Mouse (Mus musculus) liver, embryonic 15.5 days (tissue): Measurements from ENCODE around the gene Grrp1. TPM values are rescaled to one million over a fixed set of nuclear protein-coding genes. Genes with fewer than 3 reads are reported as not detected.
"Not testable (repeated sequence)": the region's sequence is repeated elsewhere in the genome, so short reads cannot be mapped to it uniquely, and the experiment has no call there.

Experiments used
- ATAC-seq: fragments of 200-750 bp; cut with Nextera tagmentation; 2 replicates; pipeline ENCODE4 v1.8.0; 2017; ENCODE audit warnings: moderate number of reproducible peaks, mild to moderate bottlenecking, moderate library complexity; ENCODE audit not compliant: insufficient read depth
- H3K27ac ChIP-seq: fragments of 300-500 bp; sonication (generic); replicated peaks from 2 replicates; pipeline ENCODE4 v1.5.1; 2015; ENCODE audit warnings: mild to moderate bottlenecking, inconsistent platforms
- H3K27me3 ChIP-seq: fragments of 300-500 bp; sonication (generic); 2 replicates; pipeline ENCODE4 v1.6.1; 2015; ENCODE audit warnings: mild to moderate bottlenecking, inconsistent platforms
- H3K36me3 ChIP-seq: fragments of 300-500 bp; sonication (generic); replicated peaks from 2 replicates; pipeline ENCODE4 v1.6.1; 2015; ENCODE audit warnings: moderate library complexity, mild to moderate bottlenecking, inconsistent platforms
- H3K4me1 ChIP-seq: fragments of 300-500 bp; sonication (generic); replicated peaks from 2 replicates; pipeline ENCODE4 v1.6.1; 2015; ENCODE audit warnings: inconsistent platforms
- H3K4me2 ChIP-seq: fragments of 300-500 bp; sonication (generic); 2 replicates; pipeline ENCODE4 v1.6.1; 2015; ENCODE audit warnings: moderate library complexity, mild to moderate bottlenecking, inconsistent platforms
- H3K4me3 ChIP-seq: fragments of 300-500 bp; sonication (generic); replicated peaks from 2 replicates; pipeline ENCODE4 v1.5.1; 2015; ENCODE audit warnings: mild to moderate bottlenecking, inconsistent platforms
- H3K9ac ChIP-seq: fragments of 300-500 bp; sonication (generic); 2 replicates; pipeline ENCODE4 v1.6.1; 2015; ENCODE audit warnings: moderate library complexity, mild to moderate bottlenecking, inconsistent platforms
- H3K9me3 ChIP-seq: fragments of 300-500 bp; sonication (generic); replicated peaks from 2 replicates; pipeline ENCODE4 v1.6.1; 2016; ENCODE audit warnings: inconsistent platforms
- WGBS: fragments of 180-500 bp; shearing (Covaris S2); methylation state at CpG from one replicate; pipeline ENCODE4 v1.1.7; 2015; ENCODE audit warnings: mixed read lengths; ENCODE audit not compliant: insufficient replicate concordance; 5-methylcytosine and 5-hydroxymethylcytosine counted together
- polyA plus RNA-seq: library from polyadenylated mRNA; unstranded; fragments of >200 nt; fragmentation: Nextera tagmentation; extraction: Ambion mirVana; gene quantifications from 2 replicates; pipeline ENCODE4 v1.2.1, GENCODE M21; 2015

Gene Grrp1
- polyA plus RNA-seq: 0.46 and 1.0 TPM in 2 replicates

DNA sequence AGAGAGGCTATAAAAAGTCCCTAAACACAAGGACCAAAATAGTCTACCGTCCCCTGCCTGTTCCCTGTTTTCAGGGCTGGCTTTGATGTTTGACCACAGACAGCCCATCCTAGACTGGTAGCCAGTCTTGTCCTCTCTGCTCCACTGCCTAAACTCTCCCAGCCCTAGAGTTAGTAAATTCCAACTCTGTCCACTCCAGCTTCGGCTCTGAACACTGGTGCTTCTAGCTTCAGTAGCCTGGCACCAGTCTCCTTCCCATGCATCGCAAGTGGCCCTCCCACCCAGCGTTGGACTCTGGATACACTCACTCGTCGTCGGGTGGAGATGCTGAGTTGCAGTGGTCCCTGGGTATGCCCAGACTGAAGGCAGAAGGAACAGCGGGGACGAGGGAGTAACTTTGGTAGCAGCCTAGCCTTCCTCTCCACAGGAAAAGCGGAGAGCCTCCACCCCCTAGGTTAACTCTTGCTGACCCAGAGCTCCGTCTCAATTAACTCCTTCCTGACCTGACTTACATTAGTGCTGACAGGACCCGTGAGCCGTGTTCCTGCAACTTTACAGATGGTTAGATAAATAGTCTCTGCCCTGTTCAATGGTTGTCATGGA, at the start of gene Grrp1:
TSS of gene Grrp1 (minus strand) at position 385 of the 603 bp plus-strand sequence.
- Histone ChIP-seq H3K4me1 (peaks cover 48% of the 10 kb centered on the region), H3K27ac (no peak within 1 kb of the TSS), H3K9me3 (no peaks in the 10 kb centered on the region), H3K36me3 (no peaks in the 10 kb centered on the region), H3K4me2 (peak within 1 kb of the TSS; percentile 67), H3K9ac (no peak within 1 kb of the TSS), H3K4me3 (peak within 1 kb of the TSS; percentile 22), H3K27me3 (peaks cover 88% of the 10 kb centered on the region)
- no peak for ATAC-seq
- WGBS: 4% methylated on average over 13 of the region's 13 CpGs

DNA sequence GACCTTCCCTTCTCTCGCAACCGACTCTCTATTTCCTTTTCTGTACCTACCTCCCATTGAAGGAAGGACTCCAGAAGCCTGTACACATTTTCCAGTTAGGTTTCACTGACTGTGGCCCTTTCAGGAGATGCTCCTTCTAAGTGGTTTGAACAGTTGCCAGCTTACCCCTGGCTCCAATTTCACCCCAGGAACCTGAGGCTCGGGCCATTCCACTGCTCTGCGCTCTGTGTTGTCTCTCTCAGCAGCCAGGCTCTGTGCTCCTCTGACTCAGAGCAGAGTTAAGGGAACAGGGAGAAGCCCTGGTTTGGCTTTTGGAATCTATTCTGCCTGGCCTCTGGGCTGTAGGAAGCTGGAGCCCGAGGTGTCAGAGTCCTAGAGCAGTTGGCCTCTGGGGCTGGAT, 48.2 kb upstream of the Grrp1 start:
- no peak for ATAC-seq
- no peak overlapping the region for H3K4me3 ChIP-seq
- 70% methylated on average over 5 of the region's 5 CpGs for WGBS

DNA sequence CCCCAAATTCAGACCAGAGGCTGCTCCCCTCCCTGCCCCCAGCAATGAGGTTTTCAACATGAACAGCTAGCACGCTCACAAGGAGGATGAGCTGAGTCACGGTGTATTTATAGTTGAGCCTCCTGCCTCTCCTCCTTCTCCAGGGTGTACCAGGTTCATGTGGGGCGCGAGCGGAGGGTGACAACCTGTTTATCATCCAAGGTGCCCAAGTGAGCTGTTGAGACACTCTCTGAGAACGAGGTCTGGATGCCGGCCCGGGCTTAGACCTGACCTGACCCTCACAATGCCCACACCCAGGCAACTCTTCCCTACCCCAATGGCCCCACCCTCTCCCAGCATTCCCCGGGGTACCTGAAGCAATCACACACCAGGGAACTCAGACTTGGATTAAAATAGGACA, 46.4 kb upstream of the Grrp1 start:
- WGBS: 61% methylated on average over 9 of the region's 9 CpGs

More for the DNA sequence above, 48.2 kb upstream of the Grrp1 start:
- Histone ChIP-seq H3K4me1 (no peaks in the 10 kb centered on the region), H3K27ac (no peak overlapping the region), H3K9ac (no peak overlapping the region), H3K27me3 (no peaks in the 10 kb centered on the region), H3K9me3 (no peaks in the 10 kb centered on the region), H3K36me3 (no peaks in the 10 kb centered on the region), H3K4me2 (no peak overlapping the region)

DNA sequence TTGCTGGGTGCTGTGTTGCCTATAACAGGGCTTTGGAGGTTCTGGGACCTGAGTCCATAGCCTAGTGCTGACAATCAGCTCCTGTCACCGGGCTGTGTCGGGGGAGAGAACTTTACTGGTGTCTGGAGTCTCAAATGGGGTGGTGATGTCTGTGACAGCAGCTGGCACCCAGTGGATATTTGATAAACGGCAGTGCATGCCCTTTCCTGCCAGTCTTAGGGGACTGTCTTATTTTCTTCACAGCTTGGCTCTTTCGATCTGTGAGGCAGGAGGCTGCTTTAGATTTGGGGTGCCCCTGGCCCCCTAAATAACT, 45.5 kb upstream of the Grrp1 start:
- no peak overlapping the region for H3K9ac ChIP-seq
- 38% methylated on average over 4 of the region's 4 CpGs for WGBS
- H3K27ac ChIP-seq: no peak overlapping the region
- no peak overlapping the region for H3K4me2 ChIP-seq
- H3K27me3 ChIP-seq: peaks cover 8% of the 10 kb centered on the region
- no peak for ATAC-seq
- no peak overlapping the region for H3K4me3 ChIP-seq
- no peaks in the 10 kb centered on the region for H3K36me3 ChIP-seq
- H3K4me1 ChIP-seq: no peaks in the 10 kb centered on the region
- H3K9me3 ChIP-seq: 0 out of 2 replicates have a peak, but pooled peaks cover 2% of the 10 kb centered on the region

More for the DNA sequence above, 46.4 kb upstream of the Grrp1 start:
- Histone ChIP-seq H3K4me1 (no peaks in the 10 kb centered on the region), H3K36me3 (no peaks in the 10 kb centered on the region), H3K9me3 (0 out of 2 replicates have a peak, but pooled peaks cover 2% of the 10 kb centered on the region), H3K27me3 (peaks cover 3% of the 10 kb centered on the region), H3K4me2 (no peak overlapping the region), H3K4me3 (no peak overlapping the region), H3K9ac (no peak overlapping the region), H3K27ac (no peak overlapping the region)
- no peak for ATAC-seq

DNA sequence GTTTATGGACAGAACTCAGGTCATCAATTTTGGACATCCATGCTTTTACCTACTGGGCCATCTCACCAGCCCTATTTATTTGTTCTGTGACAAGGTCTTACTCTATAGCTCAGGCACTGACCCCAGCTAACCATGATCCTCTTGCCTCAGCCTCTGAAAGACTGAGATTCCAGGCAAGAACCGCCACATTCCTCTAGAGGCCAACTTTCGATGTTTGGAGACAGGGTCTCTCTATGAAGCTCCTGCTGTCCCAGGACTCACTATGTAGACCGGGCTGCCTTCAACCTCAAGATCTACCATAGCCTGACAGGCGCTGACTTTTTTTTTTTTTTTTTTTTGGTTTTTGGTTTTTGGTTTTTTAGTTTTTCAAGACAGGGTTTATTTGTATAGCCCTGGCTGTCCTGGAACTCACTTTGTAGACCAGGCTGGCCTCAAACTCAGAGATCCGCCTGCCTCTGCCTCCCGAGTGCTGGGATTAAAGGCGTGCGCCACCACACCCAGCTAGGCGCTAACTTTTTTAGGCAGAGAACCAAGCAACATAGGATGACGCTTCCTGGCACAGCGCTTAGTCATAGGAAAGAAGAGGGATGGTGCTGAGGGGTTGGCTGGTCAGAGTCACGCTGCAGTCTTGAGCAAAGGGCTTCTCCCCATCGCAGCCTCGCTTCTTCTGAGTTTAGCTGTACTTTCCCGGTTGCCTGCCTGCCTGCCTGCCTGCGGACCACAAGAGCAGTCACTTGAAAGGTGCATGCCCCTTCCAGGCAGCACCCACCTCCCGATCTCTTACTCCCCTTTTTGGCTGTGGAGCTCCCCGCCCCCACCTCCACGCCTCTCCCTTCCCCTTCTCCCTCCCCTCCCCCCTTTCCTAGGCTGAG, 45.0 kb upstream of the Grrp1 start:
- WGBS: 56% methylated on average over 19 of the region's 19 CpGs
- ATAC-seq: no peak
- no peaks in the 10 kb centered on the region for H3K4me1 ChIP-seq
- no peak overlapping the region for H3K27ac ChIP-seq
- H3K4me2 ChIP-seq: no peak overlapping the region
- no peak overlapping the region for H3K4me3 ChIP-seq
- peaks cover 14% of the 10 kb centered on the region for H3K27me3 ChIP-seq
- H3K36me3 ChIP-seq: no peaks in the 10 kb centered on the region
- 0 out of 2 replicates have a peak, but pooled peaks cover 2% of the 10 kb centered on the region for H3K9me3 ChIP-seq
- no peak overlapping the region for H3K9ac ChIP-seq

DNA sequence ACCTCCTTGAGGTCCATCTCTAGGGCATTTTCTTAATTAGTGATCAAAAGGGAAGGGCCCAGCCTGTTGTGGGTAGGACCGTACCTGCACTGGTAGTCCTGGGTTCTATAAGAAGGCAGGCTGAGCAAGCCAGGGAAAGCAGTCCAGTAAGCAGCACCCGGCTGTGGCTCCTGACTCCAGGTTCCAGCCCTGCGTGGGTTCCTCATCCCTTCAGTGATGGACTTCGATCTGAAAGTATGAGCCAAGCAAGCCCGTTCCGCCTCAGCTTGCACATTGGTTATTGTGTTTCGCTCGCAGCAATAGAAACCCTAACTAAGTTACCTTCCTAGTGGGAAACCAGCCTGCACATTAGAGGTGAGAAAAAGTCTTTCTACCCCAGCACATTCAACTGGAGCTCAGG, 43.5 kb upstream of the Grrp1 start:
- Histone ChIP-seq H3K36me3 (no peaks in the 10 kb centered on the region), H3K9me3 (0 out of 2 replicates have a peak, but pooled peaks cover 2% of the 10 kb centered on the region), H3K4me1 (no peaks in the 10 kb centered on the region; the same call in 1 of the 2 replicates), H3K4me3 (no peak overlapping the region), H3K27me3 (peaks cover 28% of the 10 kb centered on the region), H3K4me2 (no peak overlapping the region), H3K9ac (no peak overlapping the region), H3K27ac (no peak overlapping the region)
- no peak for ATAC-seq
- 79% methylated on average over 8 of the region's 8 CpGs for WGBS

DNA sequence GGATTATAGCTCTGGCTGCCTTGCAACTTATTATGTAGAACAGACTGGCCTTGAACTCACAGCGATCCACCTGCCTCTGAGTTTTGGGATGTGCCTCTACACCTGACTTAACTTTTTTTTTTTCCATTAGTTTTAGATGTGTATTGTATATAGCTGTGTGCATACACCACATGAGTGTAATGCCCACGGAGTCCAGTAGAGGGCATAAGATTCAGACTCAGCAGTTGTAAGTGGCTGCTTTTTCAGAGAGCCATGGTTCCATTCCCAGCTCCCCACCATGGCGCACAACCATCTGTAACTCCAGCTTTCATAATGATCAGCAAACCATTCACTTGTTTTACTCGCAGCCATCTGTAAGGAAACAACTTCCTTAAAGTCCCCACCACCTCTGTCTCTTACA, 42.6 kb upstream of the Grrp1 start:
- H3K4me1 ChIP-seq: peaks cover 5% of the 10 kb centered on the region; the same call in 1 of the 2 replicates
- H3K4me2 ChIP-seq: no peak overlapping the region
- peaks cover 28% of the 10 kb centered on the region for H3K27me3 ChIP-seq
- no peaks in the 10 kb centered on the region for H3K36me3 ChIP-seq
- no peak overlapping the region for H3K27ac ChIP-seq
- ATAC-seq: no peak
- H3K9me3 ChIP-seq: 0 out of 2 replicates have a peak, but pooled peaks cover 2% of the 10 kb centered on the region
- no peak overlapping the region for H3K4me3 ChIP-seq
- 76% methylated on average over 4 of the region's 4 CpGs for WGBS
- H3K9ac ChIP-seq: no peak overlapping the region

DNA sequence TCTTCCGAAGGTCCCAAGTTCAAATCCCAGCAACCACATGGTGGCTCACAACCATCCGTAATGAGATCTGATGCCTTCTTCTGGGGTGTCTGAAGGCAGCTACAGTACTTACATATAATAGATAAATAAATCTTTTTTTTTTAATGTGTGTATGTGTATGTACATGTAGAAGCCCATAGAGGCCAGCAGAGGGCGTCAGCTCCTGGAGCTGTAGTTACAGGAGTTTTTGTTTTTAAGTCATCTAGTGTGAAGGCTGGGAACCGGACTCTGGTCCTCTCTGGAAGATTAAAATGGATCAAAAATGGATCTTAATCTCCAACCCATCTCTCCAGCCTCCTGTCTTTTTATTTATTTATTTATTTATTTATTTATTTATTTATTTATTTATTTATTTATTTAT, 42.2 kb upstream of the Grrp1 start:
- H3K27ac ChIP-seq, H3K4me3 ChIP-seq, H3K9me3 ChIP-seq, H3K36me3 ChIP-seq, H3K4me1 ChIP-seq, ATAC-seq, H3K9ac ChIP-seq, H3K4me2 ChIP-seq: not testable (repeated sequence)
- WGBS: 61% methylated on average over 4 of the region's 4 CpGs
- peaks cover 28% of the 10 kb centered on the region for H3K27me3 ChIP-seq

DNA sequence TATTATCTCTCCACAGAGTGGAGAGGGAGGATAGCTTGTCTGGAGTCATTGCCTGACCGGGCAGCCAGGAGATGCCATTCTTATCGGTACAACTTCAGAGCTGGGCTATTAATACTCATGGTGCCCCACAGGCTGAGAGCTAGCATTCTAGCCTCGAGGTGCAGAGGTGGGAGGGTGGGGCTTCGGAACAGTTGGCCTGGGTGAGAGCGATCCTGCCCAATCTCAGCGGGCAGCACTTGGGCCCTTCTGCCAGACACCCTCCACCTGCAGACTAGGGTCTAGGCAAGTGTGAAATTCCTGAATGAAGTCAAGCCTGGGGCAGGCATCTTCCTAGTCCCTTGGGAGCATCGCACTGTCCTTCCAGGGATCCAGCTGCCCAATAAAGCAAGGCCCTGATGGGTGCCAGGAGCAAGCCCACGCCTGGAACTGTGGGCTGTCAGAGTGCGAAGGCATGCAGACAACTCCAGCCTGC, 39.8 kb upstream of the Grrp1 start:
- Histone ChIP-seq H3K4me3 (no peak overlapping the region), H3K27ac (no peak overlapping the region), H3K36me3 (no peaks in the 10 kb centered on the region), H3K27me3 (peaks cover 28% of the 10 kb centered on the region), H3K4me1 (peaks cover 8% of the 10 kb centered on the region), H3K4me2 (no peak overlapping the region), H3K9ac (no peak overlapping the region), H3K9me3 (0 out of 2 replicates have a peak, but pooled peaks cover 2% of the 10 kb centered on the region)
- no peak for ATAC-seq
- 50% methylated on average over 9 of the region's 9 CpGs for WGBS

DNA sequence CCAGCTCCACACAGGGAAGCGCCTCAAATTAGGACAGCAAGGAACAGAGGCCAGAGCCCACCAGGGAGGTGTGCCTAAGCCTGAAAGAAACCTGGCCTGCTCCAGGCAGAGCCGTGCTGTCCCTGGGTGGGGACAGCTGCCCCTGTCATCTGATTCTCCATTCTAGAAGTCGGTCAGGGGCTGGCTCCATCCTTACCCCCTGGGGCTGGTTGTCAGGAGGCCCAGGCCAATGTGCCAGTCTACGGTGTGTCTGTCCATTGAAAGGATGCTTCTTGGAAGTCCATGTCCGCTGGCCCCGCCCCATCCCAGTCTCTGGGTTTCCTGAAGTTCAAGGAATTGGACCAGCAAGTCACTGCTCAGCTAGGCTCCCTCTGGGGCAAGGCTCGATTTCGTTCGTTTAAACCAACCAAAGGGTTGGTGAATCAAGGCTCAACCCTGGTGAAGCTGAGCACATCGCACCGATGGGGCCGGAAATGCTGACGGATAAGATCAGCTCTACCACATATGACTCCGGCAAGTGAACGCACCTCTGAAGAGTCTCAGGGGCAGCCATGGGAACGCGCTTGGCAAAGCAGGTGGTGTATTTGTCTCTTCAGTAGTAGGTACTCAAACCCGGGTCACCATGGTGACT, 39.3 kb upstream of the Grrp1 start:
- Histone ChIP-seq H3K27me3 (peaks cover 28% of the 10 kb centered on the region), H3K36me3 (no peaks in the 10 kb centered on the region), H3K27ac (no peak overlapping the region), H3K4me2 (no peak overlapping the region), H3K4me3 (no peak overlapping the region), H3K4me1 (peaks cover 13% of the 10 kb centered on the region), H3K9me3 (0 out of 2 replicates have a peak, but pooled peaks cover 2% of the 10 kb centered on the region), H3K9ac (no peak overlapping the region)
- ATAC-seq: no peak
- WGBS: 59% methylated on average over 18 of the region's 18 CpGs

DNA sequence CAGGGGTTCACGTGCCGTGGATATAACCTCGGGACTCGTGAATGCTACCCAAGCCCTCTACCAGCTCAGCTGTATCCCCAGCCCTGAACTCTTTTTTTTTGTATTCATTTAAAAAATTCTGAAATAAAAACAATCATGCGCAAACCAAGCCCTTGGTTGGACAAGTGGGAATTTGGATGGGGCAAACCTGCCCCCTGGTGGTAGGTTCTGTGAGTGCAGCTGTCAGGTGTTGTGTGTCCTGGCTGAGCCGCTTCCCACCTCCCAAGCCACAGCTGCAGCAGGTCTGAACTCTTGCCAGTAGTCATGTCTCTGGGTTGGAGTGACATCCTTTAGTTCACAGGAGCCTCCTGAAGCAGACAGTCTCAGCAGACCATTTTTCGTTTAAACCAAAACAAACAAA, 38.2 kb upstream of the Grrp1 start:
- H3K9me3 ChIP-seq: 0 out of 2 replicates have a peak, but pooled peaks cover 2% of the 10 kb centered on the region
- 19% methylated on average over 7 of the region's 7 CpGs for WGBS
- no peak overlapping the region for H3K9ac ChIP-seq
- H3K4me3 ChIP-seq: no peak overlapping the region
- no peak overlapping the region for H3K4me2 ChIP-seq
- H3K27me3 ChIP-seq: peaks cover 28% of the 10 kb centered on the region
- ATAC-seq: no peak
- H3K27ac ChIP-seq: no peak overlapping the region
- H3K36me3 ChIP-seq: no peaks in the 10 kb centered on the region
- H3K4me1 ChIP-seq: peaks cover 17% of the 10 kb centered on the region
